Mouse (Mus musculus) liver, embryonic 16.5 days (tissue): ENCODE data around the gene Mrpl55. TPM values are rescaled to one million over a fixed set of nuclear protein-coding genes. Genes with fewer than 3 reads are reported as not detected.

Experiments
- ATAC-seq: fragments of 200-750 bp; cut with Nextera tagmentation; 2 replicates; pipeline ENCODE4 v1.8.0; 2017; ENCODE audit warnings: low read depth, mild to moderate bottlenecking, moderate number of reproducible peaks, moderate library complexity
- H3K27ac ChIP-seq: fragments of 300-500 bp; sonication (generic); 2 replicates; pipeline ENCODE4 v1.5.1; 2014; ENCODE audit warnings: mild to moderate bottlenecking, low read length
- H3K27me3 ChIP-seq: fragments of 300-500 bp; sonication (generic); 2 replicates; pipeline ENCODE4 v1.6.1; 2014; ENCODE audit warnings: low read depth, low read length, mixed read lengths; ENCODE audit not compliant: control insufficient read depth, insufficient read depth
- H3K36me3 ChIP-seq: fragments of 300-500 bp; sonication (generic); 2 replicates; pipeline ENCODE4 v1.6.1; 2014; ENCODE audit warnings: mild to moderate bottlenecking; ENCODE audit not compliant: control insufficient read depth, insufficient read depth
- H3K4me1 ChIP-seq: fragments of 300-500 bp; sonication (generic); 2 replicates; pipeline ENCODE4 v1.6.1; 2014; ENCODE audit warnings: low read depth, low read length, mixed read lengths; ENCODE audit not compliant: control insufficient read depth
- H3K4me2 ChIP-seq: fragments of 300-500 bp; sonication (generic); 2 replicates; pipeline ENCODE4 v1.6.1; 2014; ENCODE audit warnings: low read depth, low read length, mixed read lengths
- H3K4me3 ChIP-seq: fragments of 300-500 bp; sonication (generic); 2 replicates; pipeline ENCODE4 v1.5.1; 2014; ENCODE audit warnings: low read depth, mild to moderate bottlenecking, low read length
- H3K9ac ChIP-seq: fragments of 300-500 bp; sonication (generic); 2 replicates; pipeline ENCODE4 v1.6.1; 2014; ENCODE audit warnings: low read depth, low read length
- H3K9me3 ChIP-seq: fragments of 300-500 bp; sonication (generic); replicated peaks from 2 replicates; pipeline ENCODE4 v1.6.1; 2016; ENCODE audit warnings: low read length; ENCODE audit not compliant: control insufficient read depth
- WGBS: fragments of 180-500 bp; shearing (Covaris S2); extraction: QIAGEN DNeasy Blood & Tissue Kit; methylation state at CpG from one replicate; pipeline ENCODE4 v1.1.7; 2014; ENCODE audit not compliant: insufficient replicate concordance; 5-methylcytosine and 5-hydroxymethylcytosine counted together
- polyA plus RNA-seq: library from polyadenylated mRNA; unstranded; fragments of >200 nt; fragmentation: Nextera tagmentation; extraction: Ambion mirVana; gene quantifications from 2 replicates; pipeline ENCODE4 v1.2.1, GENCODE M21; 2015

Mrpl55 gene
- polyA plus RNA-seq, 1 experiment from 2014 or later: 43.1 TPM

DNA sequence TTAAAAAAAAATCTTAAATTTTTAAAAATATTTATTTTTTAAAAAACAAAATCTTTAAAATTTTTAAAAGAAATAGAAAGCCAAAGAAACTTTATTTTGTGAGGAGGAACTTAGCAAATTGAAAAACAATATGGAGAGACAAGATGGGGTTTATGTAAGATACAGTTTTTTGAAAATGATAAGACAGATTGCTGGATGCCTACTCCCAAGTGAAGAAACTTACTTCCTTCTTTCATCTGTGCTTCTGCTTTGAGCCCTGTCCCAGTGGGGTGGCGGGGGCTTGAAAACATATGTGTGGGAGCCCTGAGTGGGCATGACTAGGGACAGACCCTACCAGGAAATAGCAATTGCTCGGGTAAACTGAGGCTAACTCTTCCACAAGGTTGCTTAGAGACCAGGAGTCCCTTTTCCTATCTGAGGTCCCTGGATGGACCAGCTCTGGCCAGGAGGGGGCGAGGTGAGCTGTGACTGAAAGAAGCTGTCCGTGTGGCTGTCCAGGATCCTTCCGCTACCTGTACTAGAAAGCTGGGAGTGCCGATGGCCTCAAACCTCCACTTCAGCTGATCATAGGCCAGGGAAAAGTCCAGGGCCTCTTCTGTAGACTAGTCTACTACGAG lies 28.0 kb downstream of the Mrpl55 start:
- Histone ChIP-seq H3K9me3 (no peaks in the 10 kb centered on the region), H3K9ac (peak overlapping the region; percentile 3; the same call in 1 of the 2 replicates), H3K4me3 (no peak overlapping the region), H3K36me3 (no peaks in the 10 kb centered on the region), H3K4me1 (peaks cover 33% of the 10 kb centered on the region), H3K27me3 (peaks cover 3% of the 10 kb centered on the region), H3K4me2 (no peak overlapping the region), H3K27ac (no peak overlapping the region)
- WGBS: 16% methylated on average over 7 of the region's 7 CpGs
- ATAC-seq: no peak

GRCm38 (mm10) chr11:59232797-59233196 lies 30.5 kb downstream of the Mrpl55 start:
- H3K4me2 ChIP-seq: no peak overlapping the region
- peaks cover 6% of the 10 kb centered on the region for H3K27me3 ChIP-seq
- no peak for ATAC-seq
- H3K9ac ChIP-seq: no peak overlapping the region
- H3K27ac ChIP-seq: no peak overlapping the region
- WGBS: 65% methylated on average over 2 of the region's 2 CpGs
- peaks cover 15% of the 10 kb centered on the region for H3K4me1 ChIP-seq
- H3K4me3 ChIP-seq: no peak overlapping the region
- no peaks in the 10 kb centered on the region for H3K9me3 ChIP-seq
- H3K36me3 ChIP-seq: no peaks in the 10 kb centered on the region

GRCm38 (mm10) chr11:59238525-59239427 lies 36.5 kb downstream of the Mrpl55 start:
- ATAC-seq: peak; percentile 78
- 5% methylated on average over 14 of the region's 15 CpGs for WGBS
- Histone ChIP-seq H3K36me3 (no peaks in the 10 kb centered on the region), H3K9me3 (no peaks in the 10 kb centered on the region), H3K4me3 (no peak overlapping the region), H3K27me3 (peaks cover 35% of the 10 kb centered on the region), H3K4me2 (no peak overlapping the region), H3K27ac (no peak overlapping the region), H3K4me1 (peaks cover 2% of the 10 kb centered on the region; the same call in 1 of the 2 replicates), H3K9ac (no peak overlapping the region)

GRCm38 (mm10) chr11:59239428-59239785 lies 37.1 kb downstream of the Mrpl55 start:
- 47% methylated on average over 4 of the region's 4 CpGs for whole genome bisulfite sequencing
- Histone ChIP-seq H3K9ac (no peak overlapping the region), H3K27me3 (peaks cover 35% of the 10 kb centered on the region), H3K9me3 (no peaks in the 10 kb centered on the region), H3K36me3 (no peaks in the 10 kb centered on the region), H3K4me2 (no peak overlapping the region), H3K4me3 (no peak overlapping the region), H3K27ac (no peak overlapping the region), H3K4me1 (peaks cover 2% of the 10 kb centered on the region; the same call in 1 of the 2 replicates)
- ATAC-seq: no peak

DNA sequence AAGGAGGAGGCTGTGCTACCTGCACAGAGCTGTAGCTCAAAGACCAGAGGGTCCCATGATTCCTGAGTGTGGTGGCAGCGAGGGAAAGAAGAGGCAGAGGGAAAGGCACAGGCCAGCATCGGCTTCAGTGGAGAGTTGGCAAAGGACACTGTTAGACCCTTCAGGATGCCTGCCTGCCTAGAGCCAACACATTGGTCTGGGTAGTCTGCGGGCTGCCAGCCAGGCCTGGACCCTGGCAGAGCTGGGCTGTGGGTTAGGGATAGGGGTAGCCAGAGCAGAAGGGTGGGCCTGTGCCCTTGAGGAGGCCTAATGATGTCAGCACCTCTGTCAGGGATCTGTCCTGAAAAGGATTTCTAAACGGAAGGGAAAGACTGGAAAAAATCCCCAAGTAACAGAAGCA lies 37.5 kb downstream of the Mrpl55 start:
- H3K9me3 ChIP-seq: no peaks in the 10 kb centered on the region
- H3K27me3 ChIP-seq: peaks cover 35% of the 10 kb centered on the region

GRCm38 (mm10) chr11:59241841-59242240 lies 39.6 kb downstream of the Mrpl55 start:
- ATAC-seq: no peak
- H3K9me3 ChIP-seq: no peaks in the 10 kb centered on the region
- no peak overlapping the region for H3K4me2 ChIP-seq
- no peak overlapping the region for H3K4me3 ChIP-seq
- H3K36me3 ChIP-seq: no peaks in the 10 kb centered on the region
- WGBS: 16% methylated on average over 3 of the region's 3 CpGs
- H3K27me3 ChIP-seq: peaks cover 36% of the 10 kb centered on the region
- H3K4me1 ChIP-seq: peaks cover 2% of the 10 kb centered on the region; the same call in 1 of the 2 replicates
- H3K27ac ChIP-seq: no peak overlapping the region
- H3K9ac ChIP-seq: no peak overlapping the region

More for the DNA sequence above, 37.5 kb downstream of the Mrpl55 start:
- 64% methylated on average over 4 of the region's 4 CpGs for WGBS
- Histone ChIP-seq H3K36me3 (no peaks in the 10 kb centered on the region), H3K4me3 (no peak overlapping the region), H3K27ac (no peak overlapping the region), H3K4me1 (peaks cover 2% of the 10 kb centered on the region; the same call in 1 of the 2 replicates), H3K9ac (no peak overlapping the region), H3K4me2 (no peak overlapping the region)
- ATAC-seq: no peak

- H3K27me3 ChIP-seq: peaks cover 52% of the 10 kb centered on the region
- ATAC-seq: no peak
- H3K36me3 ChIP-seq: no peaks in the 10 kb centered on the region
- no peak overlapping the region for H3K27ac ChIP-seq
- no peak overlapping the region for H3K4me2 ChIP-seq
- no peaks in the 10 kb centered on the region for H3K9me3 ChIP-seq
- 18% methylated on average over 6 of the region's 6 CpGs for WGBS
- H3K4me3 ChIP-seq: no peak overlapping the region
- no peak overlapping the region for H3K9ac ChIP-seq
- peaks cover under 1% of the 10 kb centered on the region; the same call in 1 of the 2 replicates for H3K4me1 ChIP-seq
These were observed 41.6 kb downstream of the Mrpl55 start for GRCm38 (mm10) chr11:59243856-59244255.

DNA sequence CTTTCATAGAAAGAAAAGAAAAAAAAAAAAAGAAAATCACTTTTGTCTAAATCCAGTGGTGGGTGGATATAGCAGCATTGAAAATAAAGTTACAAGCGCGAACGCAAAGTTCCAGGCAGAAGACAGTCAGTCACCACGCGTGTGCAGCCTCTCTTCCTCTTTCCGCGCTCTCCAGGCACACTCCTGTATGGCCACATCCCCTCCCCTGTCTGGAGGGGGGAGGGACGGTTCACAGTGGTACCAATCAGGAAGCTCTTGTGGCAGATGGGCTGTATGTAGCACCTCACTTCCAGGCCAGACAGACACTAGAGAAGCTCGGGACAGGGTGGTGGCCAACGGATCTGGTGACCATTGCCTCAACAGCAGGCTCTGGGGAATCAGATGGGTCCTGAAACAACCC lies 45.8 kb downstream of the Mrpl55 start:
- ATAC-seq: no peak
- WGBS: 12% methylated on average over 10 of the region's 10 CpGs
- Histone ChIP-seq H3K27ac (no peak overlapping the region), H3K36me3 (no peaks in the 10 kb centered on the region), H3K4me1 (no peaks in the 10 kb centered on the region), H3K4me2 (no peak overlapping the region), H3K4me3 (no peak overlapping the region), H3K9ac (no peak overlapping the region), H3K9me3 (no peaks in the 10 kb centered on the region), H3K27me3 (peaks cover 60% of the 10 kb centered on the region)
